Mouse (Mus musculus) intestine, embryonic 14.5 days (tissue): ENCODE results near the gene Arhgef15. TPM values are rescaled to one million over a fixed set of nuclear protein-coding genes. Genes with fewer than 3 reads are reported as not detected.

Source experiments
- ATAC-seq: fragments of 200-750 bp; cut with Nextera tagmentation; replicated peaks from 2 replicates; pipeline ENCODE4 v1.8.0; 2017; ENCODE audit warnings: low read depth, moderate number of reproducible peaks, moderate TSS enrichment, moderate library complexity; ENCODE audit not compliant: low FRiP score, low TSS enrichment
- DNase-seq: peaks from one replicate; pipeline ENCODE4 v3.0.0-alpha.2; 2018; ENCODE audit warnings: low spot score
- H3K27ac ChIP-seq: fragments of 300-500 bp; sonication (generic); 2 replicates; pipeline ENCODE4 v1.5.1; 2014; ENCODE audit warnings: low read depth, mild to moderate bottlenecking, control low read depth
- H3K27me3 ChIP-seq: fragments of 300-500 bp; sonication (generic); replicated peaks from 2 replicates; pipeline ENCODE4 v1.6.1; 2014; ENCODE audit warnings: low read length, control low read depth; ENCODE audit not compliant: control insufficient read depth, insufficient read depth
- H3K36me3 ChIP-seq: fragments of 300-500 bp; sonication (generic); 2 replicates; pipeline ENCODE4 v1.6.1; 2014; ENCODE audit warnings: low read length, control low read depth; ENCODE audit not compliant: control insufficient read depth, insufficient read depth
- H3K4me1 ChIP-seq: fragments of 300-500 bp; sonication (generic); replicated peaks from 2 replicates; pipeline ENCODE4 v1.6.1; 2014; ENCODE audit warnings: low read length, control low read depth, mixed read lengths; ENCODE audit not compliant: control insufficient read depth, insufficient read depth
- H3K4me2 ChIP-seq: fragments of 300-500 bp; sonication (generic); 2 replicates; pipeline ENCODE4 v1.6.1; 2014; ENCODE audit warnings: low read length
- H3K4me3 ChIP-seq: fragments of 300-500 bp; sonication (generic); 2 replicates; pipeline ENCODE4 v1.5.1; 2014; ENCODE audit warnings: low read depth, low read length, control low read depth, mixed read lengths
- H3K9ac ChIP-seq: fragments of 300-500 bp; sonication (generic); 2 replicates; pipeline ENCODE4 v1.6.1; 2014; ENCODE audit warnings: mild to moderate bottlenecking, low read length
- H3K9me3 ChIP-seq: fragments of 300-500 bp; sonication (generic); 2 replicates; pipeline ENCODE4 v1.6.1; 2016; ENCODE audit warnings: low read length, control low read depth; ENCODE audit not compliant: control insufficient read depth
- WGBS: fragments of 180-500 bp; shearing (Covaris S2); extraction: QIAGEN DNeasy Blood & Tissue Kit; methylation state at CpG from one replicate; pipeline ENCODE4 v1.1.7; 2014; 5-methylcytosine and 5-hydroxymethylcytosine counted together
- polyA plus RNA-seq: library from polyadenylated mRNA; unstranded; fragments of >200 nt; fragmentation: Nextera tagmentation; extraction: Ambion mirVana; gene quantifications from 2 replicates; pipeline ENCODE4 v1.2.1, GENCODE M21; 2014

Gene Arhgef15
- polyA plus RNA-seq, 1 experiment from 2014 or later, result 9.6 TPM

DNA sequence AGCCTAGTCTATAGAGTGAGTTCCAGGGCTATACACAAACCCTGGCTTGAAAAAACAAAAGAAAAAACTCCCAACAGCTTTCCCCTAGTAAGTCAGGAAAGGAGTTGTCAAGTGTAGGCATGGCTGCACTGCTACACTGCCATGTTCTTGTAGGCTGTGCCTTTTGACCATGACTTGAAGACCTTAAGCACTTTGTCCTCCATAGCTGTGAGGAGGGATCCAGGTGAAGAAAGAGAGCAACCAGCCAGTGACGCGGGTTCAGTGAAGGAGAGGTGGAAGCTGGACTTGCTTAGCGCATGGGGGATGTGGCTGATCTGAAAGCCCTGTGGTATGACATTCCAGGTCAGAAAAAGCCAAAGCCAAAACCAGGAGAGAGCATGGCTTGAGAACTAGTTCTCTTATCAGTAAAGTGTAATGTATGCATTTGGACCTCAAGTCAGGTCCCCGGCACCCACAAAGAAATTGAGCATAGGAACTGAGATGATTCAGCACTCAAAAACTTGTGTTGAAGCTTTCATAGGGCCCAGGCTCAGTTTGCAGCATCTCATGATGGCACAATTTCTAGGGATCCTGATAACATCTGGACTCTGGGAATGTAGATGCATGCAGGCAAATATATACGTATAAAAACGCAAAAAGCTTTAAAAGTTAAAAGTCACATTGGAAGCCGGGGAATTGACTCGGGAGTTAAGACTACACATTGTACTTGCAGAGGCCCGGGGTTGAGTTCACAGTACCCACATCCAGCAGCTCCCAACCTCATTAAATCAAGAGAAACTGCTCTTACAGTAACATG, 51.4 kb downstream of the Arhgef15 start:
- no peak overlapping the region for H3K4me3 ChIP-seq
- H3K27me3 ChIP-seq, result no peaks in the 10 kb centered on the region
- no peak overlapping the region for H3K9ac ChIP-seq
- peaks cover 6% of the 10 kb centered on the region for H3K4me1 ChIP-seq
- no peaks in the 10 kb centered on the region for H3K9me3 ChIP-seq
- 0 out of 2 replicates have a peak overlapping the region, but pooled peaks have one; percentile 7 for H3K27ac ChIP-seq
- 88% methylated on average over 9 of the region's 9 CpGs for WGBS
- peaks cover 43% of the 10 kb centered on the region for H3K36me3 ChIP-seq
- no peak for ATAC-seq
- DNase-seq, result no peak
- H3K4me2 ChIP-seq, result no peak overlapping the region

DNA sequence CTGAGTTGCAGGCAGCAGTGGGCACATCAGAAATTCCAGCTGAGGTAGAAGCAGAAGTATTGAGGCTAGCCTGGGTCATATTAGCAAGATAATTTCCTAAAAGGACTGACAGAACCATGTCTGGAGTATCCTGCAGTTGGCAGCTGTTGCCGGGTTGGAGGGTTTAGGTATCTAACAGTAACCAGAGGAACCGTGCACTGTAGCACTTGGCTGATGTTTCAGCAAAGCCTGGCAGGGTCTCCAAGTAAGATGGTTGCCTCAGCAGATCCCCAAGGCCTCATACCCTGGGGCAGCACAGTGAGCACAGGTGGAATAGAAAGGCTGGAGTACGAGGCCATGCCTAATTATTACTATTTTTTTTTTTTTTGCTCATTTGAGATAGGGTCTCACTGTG, 52.1 kb downstream of the Arhgef15 start:
- Histone ChIP-seq H3K4me2 (no peak overlapping the region), H3K9ac (no peak overlapping the region), H3K36me3 (peaks cover 43% of the 10 kb centered on the region), H3K27me3 (no peaks in the 10 kb centered on the region), H3K4me1 (peaks cover 6% of the 10 kb centered on the region), H3K9me3 (no peaks in the 10 kb centered on the region), H3K4me3 (no peak overlapping the region), H3K27ac (no peak overlapping the region)
- DNase-seq (no peak), ATAC-seq (no peak)
- 83% methylated on average over 3 of the region's 3 CpGs for WGBS

GRCm38 (mm10) chr11:68904375-68905137, 52.7 kb downstream of the Arhgef15 start:
- Histone ChIP-seq H3K4me1 (peaks cover 6% of the 10 kb centered on the region), H3K36me3 (peaks cover 43% of the 10 kb centered on the region), H3K4me3 (no peak overlapping the region), H3K9ac (no peak overlapping the region), H3K27ac (no peak overlapping the region), H3K9me3 (no peaks in the 10 kb centered on the region), H3K27me3 (no peaks in the 10 kb centered on the region), H3K4me2 (no peak overlapping the region)
- 85% methylated on average over 8 of the region's 8 CpGs for WGBS
- no peak for ATAC-seq
- DNase-seq, result peak; percentile 91

DNA sequence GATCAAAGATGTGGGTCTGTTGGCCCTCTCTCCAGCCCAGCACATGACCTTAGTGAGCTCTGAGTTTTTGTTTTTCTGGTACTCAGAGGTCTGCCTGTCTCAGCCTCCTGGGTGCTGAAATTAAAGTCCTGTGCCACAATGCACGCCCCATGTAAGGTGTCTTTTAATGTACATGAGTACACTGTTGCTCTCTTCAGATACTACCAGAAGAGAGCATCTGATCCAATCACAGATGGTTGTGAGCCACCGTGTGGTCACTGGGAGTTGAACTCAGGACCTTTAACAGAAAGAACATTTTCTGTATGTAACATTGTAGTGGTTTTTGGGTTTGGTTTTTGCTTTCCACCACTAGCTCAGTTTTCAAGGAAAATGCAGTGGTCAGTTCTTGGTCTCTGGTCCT, 53.5 kb downstream of the Arhgef15 start:
- Histone ChIP-seq H3K4me2 (no peak overlapping the region), H3K9me3 (no peaks in the 10 kb centered on the region), H3K36me3 (peaks cover 43% of the 10 kb centered on the region), H3K9ac (no peak overlapping the region), H3K27me3 (no peaks in the 10 kb centered on the region), H3K4me3 (no peak overlapping the region), H3K4me1 (peaks cover 6% of the 10 kb centered on the region), H3K27ac (no peak overlapping the region)
- ATAC-seq (no peak), DNase-seq (no peak)
- WGBS, result 98% methylated on average over 2 of the region's 2 CpGs

DNA sequence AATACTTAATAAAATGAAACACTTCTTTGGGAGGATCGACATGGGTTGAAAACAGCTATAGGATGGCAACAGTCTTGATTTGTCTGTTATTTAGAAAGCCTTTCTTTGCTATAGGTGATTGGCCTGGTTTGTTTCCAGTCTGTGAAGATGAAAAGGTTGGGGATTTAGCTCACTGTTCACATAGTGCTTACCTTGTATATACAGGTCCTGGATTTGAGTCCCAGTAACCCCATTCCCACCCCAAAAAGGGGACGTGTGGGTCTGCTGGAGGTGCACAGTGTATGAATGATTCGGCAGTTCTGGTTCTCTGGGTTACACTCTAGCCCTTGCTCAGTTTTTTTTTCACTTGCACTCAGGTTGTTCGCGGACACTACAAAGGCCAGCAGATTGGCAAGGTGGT, 54.5 kb downstream of the Arhgef15 start:
- H3K9me3 ChIP-seq, result no peaks in the 10 kb centered on the region
- H3K9ac ChIP-seq, result peak overlapping the region; percentile 96
- H3K36me3 ChIP-seq, result peaks cover 43% of the 10 kb centered on the region

DNA sequence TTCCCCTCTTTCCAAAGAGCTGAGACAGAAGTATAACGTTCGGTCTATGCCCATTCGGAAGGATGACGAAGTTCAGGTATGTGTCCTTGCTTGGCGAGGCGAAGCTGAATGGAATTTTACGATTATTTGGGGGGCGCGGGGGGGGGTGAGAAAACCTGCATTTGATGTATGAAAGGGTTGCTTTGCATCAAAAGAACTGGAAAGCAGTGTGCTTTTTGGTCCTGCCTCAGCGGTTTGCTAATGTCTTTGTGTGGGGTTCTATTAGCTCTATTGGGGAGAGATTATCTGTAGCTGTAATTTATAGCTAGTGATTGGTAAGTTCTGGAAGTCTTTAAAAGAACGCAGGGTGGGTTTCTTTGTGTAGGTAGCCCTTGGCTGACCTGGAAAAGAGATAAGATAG, 54.9 kb downstream of the Arhgef15 start:
- peak overlapping the region; percentile 96 for H3K9ac ChIP-seq
- peak overlapping the region; percentile 76 for H3K4me2 ChIP-seq
- no peaks in the 10 kb centered on the region for H3K9me3 ChIP-seq
- no peaks in the 10 kb centered on the region for H3K27me3 ChIP-seq
- DNase-seq (no peak), ATAC-seq (no peak)
- peaks cover 6% of the 10 kb centered on the region for H3K4me1 ChIP-seq
- H3K36me3 ChIP-seq, result peaks cover 43% of the 10 kb centered on the region
- 2% methylated on average over 11 of the region's 11 CpGs for WGBS
- peak overlapping the region; percentile 87; the same call in 1 of the 2 replicates for H3K27ac ChIP-seq
- peak overlapping the region; percentile 99 for H3K4me3 ChIP-seq

More for the DNA sequence above, 54.5 kb downstream of the Arhgef15 start:
- Histone ChIP-seq H3K4me2 (peak overlapping the region; percentile 76), H3K27me3 (no peaks in the 10 kb centered on the region), H3K4me3 (peak overlapping the region; percentile 99), H3K4me1 (peaks cover 6% of the 10 kb centered on the region), H3K27ac (no peak overlapping the region)
- 87% methylated on average over 5 of the region's 5 CpGs for WGBS
- ATAC-seq (no peak), DNase-seq (no peak)

- H3K4me2 ChIP-seq, result peak overlapping the region; percentile 76
- no peaks in the 10 kb centered on the region for H3K27me3 ChIP-seq
- peak overlapping the region; percentile 99 for H3K4me3 ChIP-seq
- peak overlapping the region; percentile 96 for H3K9ac ChIP-seq
- peaks cover 6% of the 10 kb centered on the region for H3K4me1 ChIP-seq
- WGBS, result 0% methylated on average over 10 of the region's 10 CpGs
- H3K27ac ChIP-seq, result peak overlapping the region; percentile 87
- H3K36me3 ChIP-seq, result peaks cover 43% of the 10 kb centered on the region
- no peak for DNase-seq
- no peak for ATAC-seq
- H3K9me3 ChIP-seq, result no peaks in the 10 kb centered on the region
These were observed 55.3 kb downstream of the Arhgef15 start for GRCm38 (mm10) chr11:68902047-68902364.

GRCm38 (mm10) chr11:68901351-68902046, 55.8 kb downstream of the Arhgef15 start, which contains the start of gene Rpl26:
TSS of gene Rpl26 (plus strand) at chr11:68901583.
- DNase-seq, result peak; percentile 100
- Histone ChIP-seq H3K27me3 (no peaks in the 10 kb centered on the region), H3K9me3 (no peaks in the 10 kb centered on the region), H3K4me2 (peak within 1 kb of the TSS; percentile 76), H3K4me3 (peak within 1 kb of the TSS; percentile 99), H3K27ac (peak within 1 kb of the TSS; percentile 87), H3K4me1 (peaks cover 6% of the 10 kb centered on the region), H3K36me3 (peaks cover 40% of the 10 kb centered on the region), H3K9ac (peak within 1 kb of the TSS; percentile 96)
- ATAC-seq, result peak; percentile 87
- under 1% methylated on average over 52 of the region's 52 CpGs for WGBS
